Mouse (Mus musculus) midbrain, embryonic 13.5 days (tissue): ENCODE results near the gene Rpl31. TPM values are rescaled to one million over a fixed set of nuclear protein-coding genes. Genes with fewer than 3 reads are reported as not detected.
A peak's percentile ranks its signal among the peaks of the same experiment; 100 is the strongest.

Source experiments
- ATAC-seq: fragments of 200-750 bp; cut with Nextera tagmentation; 2 replicates; pipeline ENCODE4 v1.8.0; 2017; ENCODE audit warnings: mild to moderate bottlenecking, moderate TSS enrichment, moderate library complexity
- H3K27ac ChIP-seq: fragments of 300-500 bp; sonication (generic); 2 replicates; pipeline ENCODE4 v1.5.1; 2015; ENCODE audit warnings: inconsistent platforms, mild to moderate bottlenecking, moderate library complexity
- H3K27me3 ChIP-seq: fragments of 300-500 bp; sonication (generic); 2 replicates; pipeline ENCODE4 v1.6.1; 2015; ENCODE audit warnings: mild to moderate bottlenecking, inconsistent platforms
- H3K36me3 ChIP-seq: fragments of 300-500 bp; sonication (generic); 2 replicates; pipeline ENCODE4 v1.6.1; 2015; ENCODE audit warnings: mild to moderate bottlenecking, inconsistent platforms
- H3K4me1 ChIP-seq: fragments of 300-500 bp; sonication (generic); replicated peaks from 2 replicates; pipeline ENCODE4 v1.6.1; 2015; ENCODE audit warnings: inconsistent platforms
- H3K4me2 ChIP-seq: fragments of 300-500 bp; sonication (generic); replicated peaks from 2 replicates; pipeline ENCODE4 v1.6.1; 2015; ENCODE audit warnings: moderate library complexity, mild to moderate bottlenecking, inconsistent platforms
- H3K4me3 ChIP-seq: fragments of 300-500 bp; sonication (generic); replicated peaks from 2 replicates; pipeline ENCODE4 v1.5.1; 2015; ENCODE audit warnings: mild to moderate bottlenecking, inconsistent platforms
- H3K9ac ChIP-seq: fragments of 300-500 bp; sonication (generic); replicated peaks from 2 replicates; pipeline ENCODE4 v1.6.1; 2015; ENCODE audit warnings: mild to moderate bottlenecking, inconsistent platforms
- H3K9me3 ChIP-seq: fragments of 300-500 bp; sonication (generic); 2 replicates; pipeline ENCODE4 v1.6.1; 2016; ENCODE audit warnings: mild to moderate bottlenecking, inconsistent platforms
- WGBS: fragments of 180-500 bp; shearing (Covaris S2); methylation state at CpG from one replicate; pipeline ENCODE4 v1.1.7; 2015; 5-methylcytosine and 5-hydroxymethylcytosine counted together
- polyA plus RNA-seq: library from polyadenylated mRNA; unstranded; fragments of >200 nt; fragmentation: Nextera tagmentation; extraction: Ambion mirVana; gene quantifications from 2 replicates; pipeline ENCODE4 v1.2.1, GENCODE M21; 2015

The Rpl31 gene
- polyA plus RNA-seq, 1 experiment from 2014 or later: 398 TPM

DNA sequence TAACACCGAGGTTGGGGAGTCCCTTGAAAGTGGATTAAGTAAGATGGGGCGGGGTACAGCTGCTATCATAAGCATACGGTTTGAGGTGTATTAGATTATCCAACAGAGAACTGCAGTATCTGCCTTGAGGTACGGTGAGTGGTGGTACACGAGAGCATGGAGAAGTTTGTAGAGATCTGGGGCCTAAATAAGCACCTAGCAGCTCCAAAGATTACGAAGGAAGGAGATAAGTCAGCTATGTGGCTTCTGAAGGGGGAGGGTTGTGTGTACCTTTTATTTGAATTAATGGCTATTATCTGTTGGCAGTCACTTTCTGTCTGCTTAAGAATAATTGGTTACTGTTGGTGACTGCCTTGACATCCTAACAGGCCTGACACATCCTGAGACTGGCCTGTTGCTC lies 2.8 kb downstream of the Rpl31 start:
- Histone ChIP-seq H3K4me2 (no peak overlapping the region), H3K4me3 (0 out of 2 replicates have a peak overlapping the region, but pooled peaks have one; percentile 3), H3K27me3 (no peaks in the 10 kb centered on the region), H3K9me3 (no peaks in the 10 kb centered on the region), H3K27ac (no peak overlapping the region), H3K4me1 (peaks cover 22% of the 10 kb centered on the region), H3K9ac (no peak overlapping the region), H3K36me3 (peaks cover 56% of the 10 kb centered on the region)
- no peak for ATAC-seq
- 89% methylated on average over 6 of the region's 6 CpGs for WGBS

DNA sequence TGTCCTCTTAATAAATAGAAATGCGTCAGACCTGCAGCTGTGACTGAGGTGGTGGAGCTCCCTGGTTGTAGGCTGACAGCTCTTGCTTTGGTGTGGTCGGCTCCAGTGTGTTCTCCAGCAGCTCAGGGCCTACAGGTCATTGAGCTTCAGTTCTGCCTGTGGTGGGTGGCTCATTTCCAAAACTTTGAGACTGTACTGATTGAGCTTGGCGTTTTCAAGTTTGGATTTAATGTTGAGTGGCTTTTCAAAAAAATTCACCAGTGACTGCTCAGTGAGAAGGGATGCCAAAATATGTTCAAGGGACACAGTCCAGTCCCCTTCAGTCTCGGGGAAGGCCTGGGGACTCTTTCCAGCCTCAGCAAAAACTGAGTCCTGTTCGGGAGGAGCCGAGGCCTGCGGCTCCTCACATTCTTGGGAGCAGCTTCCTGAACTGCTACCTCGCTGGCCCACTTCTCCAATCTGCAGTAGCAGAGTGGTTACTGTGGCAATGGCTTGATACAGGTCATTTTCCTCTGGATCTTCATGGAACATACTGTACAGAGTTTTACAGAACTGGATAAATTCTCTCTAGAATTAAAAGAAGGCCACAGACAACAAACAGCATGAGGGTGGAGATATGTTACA lies 4.7 kb downstream of the Rpl31 start:
- Histone ChIP-seq H3K9me3 (no peaks in the 10 kb centered on the region), H3K36me3 (peaks cover 66% of the 10 kb centered on the region)
- 86% methylated on average over 8 of the region's 8 CpGs for WGBS

DNA sequence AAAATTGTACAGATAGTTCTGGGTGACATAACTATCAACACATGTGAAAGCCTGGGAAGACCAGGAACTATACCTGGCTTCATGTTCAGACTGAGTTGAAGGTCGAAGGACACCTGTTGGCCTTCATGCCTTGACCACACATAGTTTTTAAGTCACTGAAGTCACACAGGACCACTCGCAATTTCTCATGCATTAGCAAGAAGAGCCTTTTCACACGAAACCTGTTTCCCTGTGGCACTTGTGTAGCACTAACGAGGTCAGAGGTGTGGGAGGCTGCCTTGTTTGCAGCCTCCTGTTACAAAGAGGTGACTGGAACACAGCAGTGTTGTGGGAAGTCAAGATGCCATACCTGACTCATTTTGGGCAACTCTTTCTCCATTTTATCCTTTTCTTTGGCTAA lies 5.7 kb downstream of the Rpl31 start:
- Histone ChIP-seq H3K36me3 (peaks cover 68% of the 10 kb centered on the region), H3K4me3 (no peak overlapping the region), H3K9me3 (no peaks in the 10 kb centered on the region), H3K27me3 (no peaks in the 10 kb centered on the region), H3K9ac (no peak overlapping the region), H3K27ac (no peak overlapping the region), H3K4me2 (no peak overlapping the region), H3K4me1 (peaks cover 14% of the 10 kb centered on the region)
- no peak for ATAC-seq
- 71% methylated on average over 4 of the region's 4 CpGs for WGBS

More for the DNA sequence above, 4.7 kb downstream of the Rpl31 start:
- Histone ChIP-seq H3K4me3 (no peak overlapping the region), H3K27ac (no peak overlapping the region), H3K4me1 (peaks cover 14% of the 10 kb centered on the region), H3K9ac (no peak overlapping the region), H3K4me2 (no peak overlapping the region), H3K27me3 (no peaks in the 10 kb centered on the region)
- no peak for ATAC-seq

DNA sequence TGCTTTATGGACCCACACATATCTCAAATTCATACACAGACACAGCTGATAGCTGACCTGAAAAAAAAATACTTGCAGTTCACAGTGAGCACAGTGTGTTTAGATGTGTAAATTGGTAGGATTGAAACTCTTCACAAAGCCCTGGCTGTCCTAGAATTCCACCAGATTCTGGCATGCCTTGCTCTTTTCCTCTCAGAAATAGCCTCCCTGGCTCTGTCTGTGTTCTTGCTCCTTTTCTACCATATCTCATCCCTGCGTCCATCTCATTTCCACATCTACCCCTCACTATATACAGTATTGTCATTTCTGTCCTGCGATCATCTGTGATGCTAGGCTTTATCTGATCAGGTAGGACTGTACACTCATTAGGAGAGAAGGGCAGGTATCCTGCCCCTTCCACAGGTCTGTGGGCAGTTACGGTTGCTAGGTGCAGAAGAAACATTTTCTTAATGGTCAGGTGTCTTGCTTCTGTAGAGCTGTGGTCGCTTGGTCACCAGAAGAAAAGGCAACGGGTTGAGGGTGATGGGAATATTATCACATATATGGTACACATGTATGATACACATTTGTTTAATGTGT lies 6.7 kb downstream of the Rpl31 start:
- no peak overlapping the region for H3K9ac ChIP-seq
- no peak overlapping the region; the same call in 1 of the 2 replicates for H3K27ac ChIP-seq
- WGBS: 88% methylated on average over 5 of the region's 5 CpGs
- H3K4me2 ChIP-seq: no peak overlapping the region
- peaks cover 68% of the 10 kb centered on the region for H3K36me3 ChIP-seq
- H3K27me3 ChIP-seq: no peaks in the 10 kb centered on the region
- no peaks in the 10 kb centered on the region for H3K9me3 ChIP-seq
- no peak overlapping the region for H3K4me3 ChIP-seq
- H3K4me1 ChIP-seq: peaks cover 6% of the 10 kb centered on the region
- no peak for ATAC-seq

DNA sequence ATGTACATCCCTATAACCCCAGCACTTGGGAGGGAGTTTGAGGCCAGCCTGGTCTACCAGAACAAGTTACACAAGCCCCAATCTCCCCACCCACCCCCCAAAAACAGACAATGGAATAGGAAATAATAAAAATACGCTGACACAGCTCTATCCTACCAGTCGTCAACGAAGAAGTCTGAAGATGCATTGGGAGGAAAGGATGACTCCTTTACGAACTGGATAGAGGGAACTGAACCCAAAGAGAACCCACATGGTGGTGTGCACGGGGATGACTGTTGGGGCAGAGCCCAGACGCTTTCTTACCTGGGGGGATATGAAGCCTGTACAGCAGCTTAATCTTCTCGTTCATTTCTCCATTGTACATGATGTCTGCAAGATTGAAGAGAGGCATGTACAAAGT lies 8.5 kb downstream of the Rpl31 start:
- Histone ChIP-seq H3K4me1 (no peaks in the 10 kb centered on the region), H3K9ac (no peak overlapping the region), H3K4me3 (no peak overlapping the region), H3K9me3 (no peaks in the 10 kb centered on the region), H3K4me2 (no peak overlapping the region), H3K27ac (no peak overlapping the region), H3K36me3 (peaks cover 55% of the 10 kb centered on the region), H3K27me3 (no peaks in the 10 kb centered on the region)
- 89% methylated on average over 7 of the region's 7 CpGs for WGBS
- no peak for ATAC-seq

DNA sequence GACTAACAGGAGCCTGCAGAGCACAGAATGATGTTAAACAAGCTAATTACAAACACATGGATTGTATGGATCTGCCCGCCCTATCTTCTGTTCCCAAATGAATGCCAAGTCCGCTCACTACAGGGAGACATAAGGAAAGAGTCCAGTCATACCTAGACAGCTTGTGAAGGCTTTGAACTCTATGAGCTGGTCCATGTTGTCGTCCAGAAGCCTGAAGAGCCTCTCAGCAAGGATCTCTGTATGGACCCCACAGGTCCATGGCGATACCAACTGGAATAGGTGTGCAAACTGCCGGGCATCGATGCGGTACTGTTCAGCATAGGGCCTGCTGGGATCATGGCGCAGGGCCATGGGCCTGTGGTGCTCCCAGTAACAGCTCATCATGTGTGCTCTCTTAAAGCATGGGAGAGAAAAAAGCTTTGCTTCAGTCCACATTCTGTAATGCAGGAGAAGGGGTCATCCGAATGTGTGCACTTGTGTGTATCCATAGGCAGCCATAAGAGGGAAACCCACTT lies 9.1 kb downstream of the Rpl31 start:
- no peaks in the 10 kb centered on the region for H3K9me3 ChIP-seq
- whole genome bisulfite sequencing: 94% methylated on average over 9 of the region's 9 CpGs
- H3K36me3 ChIP-seq: peaks cover 51% of the 10 kb centered on the region
- H3K9ac ChIP-seq: no peak overlapping the region
- H3K4me1 ChIP-seq: no peaks in the 10 kb centered on the region
- no peak overlapping the region for H3K27ac ChIP-seq
- ATAC-seq: no peak
- no peak overlapping the region for H3K4me3 ChIP-seq
- no peak overlapping the region for H3K4me2 ChIP-seq
- no peaks in the 10 kb centered on the region for H3K27me3 ChIP-seq

DNA sequence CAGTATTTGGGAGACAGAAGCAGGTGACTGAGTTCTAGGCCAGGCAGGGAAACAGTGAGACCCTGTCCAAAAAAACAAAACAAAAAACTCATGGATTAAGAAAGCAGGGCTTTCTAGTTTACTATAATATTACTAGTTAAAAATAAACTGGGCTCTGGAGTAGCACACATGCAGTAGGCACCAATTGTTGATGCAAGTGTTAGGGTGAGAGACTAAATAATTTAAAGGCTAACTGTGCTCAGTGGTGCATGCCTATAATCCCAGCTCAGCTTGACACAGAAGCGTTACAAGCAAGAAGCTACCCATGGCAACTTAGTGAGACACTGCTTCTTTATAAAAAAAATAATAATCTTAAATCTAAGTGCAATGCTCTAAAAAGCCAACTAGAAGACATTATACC lies 10.9 kb downstream of the Rpl31 start:
- WGBS: 31% methylated on average over 1 of the region's 1 CpGs
- H3K27me3 ChIP-seq: no peaks in the 10 kb centered on the region
- peaks cover 34% of the 10 kb centered on the region for H3K36me3 ChIP-seq
- ATAC-seq: no peak
- H3K9ac ChIP-seq: no peak overlapping the region
- H3K27ac ChIP-seq: no peak overlapping the region
- H3K9me3 ChIP-seq: no peaks in the 10 kb centered on the region
- no peak overlapping the region for H3K4me2 ChIP-seq
- no peaks in the 10 kb centered on the region for H3K4me1 ChIP-seq
- no peak overlapping the region for H3K4me3 ChIP-seq

DNA sequence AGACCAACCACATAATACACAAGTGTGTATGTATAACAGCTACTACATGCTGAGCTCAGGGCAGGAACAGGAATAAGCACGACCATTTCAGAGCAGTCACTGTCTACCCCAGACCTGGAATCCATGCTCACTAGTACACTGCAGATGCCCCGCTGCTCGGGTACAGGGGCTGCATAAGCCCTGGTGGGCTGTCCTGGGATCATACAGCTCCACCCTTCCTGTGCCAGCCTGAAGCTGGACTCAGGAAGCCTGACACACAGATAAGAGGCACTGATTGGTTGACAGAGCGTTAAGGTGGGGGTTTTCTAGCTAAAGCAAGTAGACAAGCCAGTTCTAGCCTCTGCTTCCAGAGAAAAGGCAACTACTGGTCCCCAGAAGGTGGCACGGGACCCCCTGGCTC lies 11.4 kb downstream of the Rpl31 start:
- no peaks in the 10 kb centered on the region for H3K27me3 ChIP-seq
- H3K4me3 ChIP-seq: no peak overlapping the region
- no peaks in the 10 kb centered on the region for H3K4me1 ChIP-seq
- H3K9ac ChIP-seq: no peak overlapping the region
- peaks cover 30% of the 10 kb centered on the region for H3K36me3 ChIP-seq
- ATAC-seq: no peak
- WGBS: 77% methylated on average over 5 of the region's 5 CpGs
- no peak overlapping the region for H3K4me2 ChIP-seq
- no peak overlapping the region for H3K27ac ChIP-seq
- H3K9me3 ChIP-seq: no peaks in the 10 kb centered on the region

DNA sequence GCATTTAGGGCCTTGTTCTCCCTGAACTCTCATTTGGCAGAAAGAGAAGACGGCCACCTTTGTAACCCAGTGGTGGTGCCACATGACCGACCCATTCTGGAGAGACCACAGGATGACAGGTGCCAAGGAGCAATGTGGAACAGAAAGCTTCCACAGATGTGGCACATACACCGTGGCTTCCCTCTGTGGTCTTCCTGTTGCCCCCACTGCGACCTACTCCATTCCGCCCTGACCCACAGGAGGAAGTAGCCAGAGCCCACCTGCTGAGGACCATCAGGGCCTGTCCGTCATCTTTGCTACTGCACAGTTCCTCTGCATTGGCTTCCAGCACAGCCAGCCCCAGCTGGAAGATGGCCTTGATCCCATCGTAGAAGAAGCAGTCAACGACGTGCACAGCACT lies 13.4 kb downstream of the Rpl31 start:
- Histone ChIP-seq H3K4me2 (no peak overlapping the region), H3K27me3 (no peaks in the 10 kb centered on the region), H3K9me3 (no peaks in the 10 kb centered on the region), H3K4me3 (no peak overlapping the region), H3K9ac (no peak overlapping the region), H3K36me3 (peaks cover 21% of the 10 kb centered on the region), H3K4me1 (no peaks in the 10 kb centered on the region), H3K27ac (no peak overlapping the region)
- 89% methylated on average over 9 of the region's 9 CpGs for WGBS
- no peak for ATAC-seq

DNA sequence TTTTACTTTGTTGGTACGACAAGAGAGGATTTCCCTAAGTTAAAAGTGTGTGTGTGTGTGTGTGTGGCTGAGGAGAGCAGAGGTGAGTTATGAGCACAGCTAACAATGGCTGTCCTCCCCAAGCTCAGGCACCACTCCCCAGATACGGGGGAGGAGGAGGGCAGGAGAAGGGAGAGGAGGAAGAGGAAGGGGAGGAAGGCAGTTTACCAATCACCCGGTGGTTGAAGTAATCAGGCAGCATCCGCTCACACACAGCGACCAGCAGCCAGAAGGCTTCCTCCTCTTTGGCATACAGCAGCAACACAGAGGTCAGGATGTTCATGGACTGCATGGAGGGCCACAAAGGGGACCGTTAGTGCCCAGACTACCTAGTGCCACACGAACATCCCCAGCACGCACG lies 17.3 kb downstream of the Rpl31 start:
- Histone ChIP-seq H3K9me3 (no peaks in the 10 kb centered on the region), H3K27ac (no peak overlapping the region), H3K9ac (no peak overlapping the region), H3K4me2 (no peak overlapping the region), H3K27me3 (no peaks in the 10 kb centered on the region), H3K4me1 (no peaks in the 10 kb centered on the region), H3K4me3 (no peak overlapping the region), H3K36me3 (peaks cover 16% of the 10 kb centered on the region; the same call in 1 of the 2 replicates)
- no peak for ATAC-seq
- WGBS: 82% methylated on average over 9 of the region's 9 CpGs

DNA sequence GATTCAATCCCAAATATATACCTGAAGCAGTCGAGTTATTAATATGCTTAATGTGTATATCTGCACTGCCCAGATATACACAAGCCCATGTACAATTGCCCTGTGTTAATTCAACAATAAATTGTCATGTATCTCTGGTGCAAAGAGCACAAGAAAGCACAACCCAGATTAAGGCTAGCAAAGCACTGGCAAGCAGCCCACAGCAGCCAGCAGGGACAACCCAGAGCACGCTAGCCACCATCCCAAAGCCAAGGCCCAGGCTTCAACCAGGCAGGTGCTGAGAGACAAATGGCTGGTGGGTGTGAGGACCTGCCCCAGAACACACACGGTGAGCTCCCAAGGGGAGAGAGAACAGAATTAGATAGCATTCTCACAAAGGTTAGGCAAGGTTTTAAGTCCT lies 18.8 kb downstream of the Rpl31 start:
- Histone ChIP-seq H3K27me3 (no peaks in the 10 kb centered on the region), H3K4me3 (no peak overlapping the region), H3K27ac (no peak overlapping the region), H3K9me3 (no peaks in the 10 kb centered on the region), H3K4me2 (no peak overlapping the region), H3K36me3 (peaks cover 10% of the 10 kb centered on the region; the same call in 1 of the 2 replicates), H3K9ac (no peak overlapping the region), H3K4me1 (no peaks in the 10 kb centered on the region)
- ATAC-seq: no peak
- 83% methylated on average over 3 of the region's 3 CpGs for WGBS

DNA sequence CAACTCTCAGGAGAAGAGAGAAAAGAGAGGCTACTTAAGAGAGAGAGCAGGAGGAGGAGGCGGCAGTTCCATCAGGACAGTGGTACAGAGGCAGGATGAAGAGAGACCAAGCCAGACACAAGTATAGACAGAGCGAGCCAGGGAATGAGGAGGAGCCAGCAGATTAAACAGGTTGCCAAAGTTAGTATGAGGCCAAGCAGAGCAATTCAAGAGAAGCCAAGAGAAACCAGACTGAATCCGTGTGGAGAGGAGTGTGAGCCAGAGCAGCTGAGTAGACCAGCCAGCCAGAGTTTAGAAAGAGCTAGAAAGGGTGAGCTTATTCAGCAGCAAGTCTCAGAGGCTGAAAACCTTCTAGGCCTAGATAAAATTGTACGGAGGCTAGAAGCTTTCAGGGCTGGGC lies 19.9 kb downstream of the Rpl31 start:
- H3K4me1 ChIP-seq: no peaks in the 10 kb centered on the region
- H3K4me2 ChIP-seq: no peak overlapping the region
- H3K9me3 ChIP-seq: no peaks in the 10 kb centered on the region
- WGBS: 83% methylated on average over 4 of the region's 4 CpGs
- no peak overlapping the region for H3K27ac ChIP-seq
- no peak overlapping the region for H3K4me3 ChIP-seq
- ATAC-seq: no peak
- H3K27me3 ChIP-seq: no peaks in the 10 kb centered on the region
- peaks cover 10% of the 10 kb centered on the region; the same call in 1 of the 2 replicates for H3K36me3 ChIP-seq
- H3K9ac ChIP-seq: no peak overlapping the region

DNA sequence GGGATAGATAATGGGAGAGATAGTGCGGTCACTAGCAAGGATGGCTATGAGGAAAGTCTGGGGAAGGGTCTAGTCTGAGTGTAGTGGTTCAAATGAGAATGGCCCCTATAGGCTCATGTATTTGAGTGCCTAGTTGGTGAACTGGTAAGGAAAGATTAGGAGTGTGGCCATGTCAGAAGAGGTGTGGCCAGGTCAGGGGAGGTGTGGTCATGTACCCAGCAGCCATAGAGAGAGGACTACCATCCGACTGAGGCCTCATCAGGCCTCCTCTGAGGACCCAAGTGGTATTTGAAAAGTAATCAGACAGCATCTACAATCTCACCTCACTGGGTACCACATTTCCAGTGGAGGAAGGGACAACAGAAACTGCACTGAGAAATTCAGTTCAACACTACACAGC lies 20.5 kb downstream of the Rpl31 start:
- H3K27me3 ChIP-seq: no peaks in the 10 kb centered on the region
- 79% methylated on average over 2 of the region's 2 CpGs for WGBS

More for the DNA sequence above, 20.5 kb downstream of the Rpl31 start:
- no peak overlapping the region for H3K27ac ChIP-seq
- no peak overlapping the region for H3K9ac ChIP-seq
- H3K4me2 ChIP-seq: no peak overlapping the region
- H3K4me3 ChIP-seq: no peak overlapping the region
- no peak for ATAC-seq
- H3K4me1 ChIP-seq: no peaks in the 10 kb centered on the region
- peaks cover 10% of the 10 kb centered on the region; the same call in 1 of the 2 replicates for H3K36me3 ChIP-seq
- no peaks in the 10 kb centered on the region for H3K9me3 ChIP-seq
